Mouse (Mus musculus): Measurements from ENCODE around the gene Cypt15. TPM values are rescaled to one million over a fixed set of nuclear protein-coding genes. Genes with fewer than 3 reads are reported as not detected.
"Not testable (repeated sequence)": the region's sequence is repeated elsewhere in the genome, so short reads cannot be mapped to it uniquely, and the experiment has no call there.

Gene Cypt15
- not detected in 2 replicates for polyA plus RNA-seq (2012; rRNA removed)

DNA sequence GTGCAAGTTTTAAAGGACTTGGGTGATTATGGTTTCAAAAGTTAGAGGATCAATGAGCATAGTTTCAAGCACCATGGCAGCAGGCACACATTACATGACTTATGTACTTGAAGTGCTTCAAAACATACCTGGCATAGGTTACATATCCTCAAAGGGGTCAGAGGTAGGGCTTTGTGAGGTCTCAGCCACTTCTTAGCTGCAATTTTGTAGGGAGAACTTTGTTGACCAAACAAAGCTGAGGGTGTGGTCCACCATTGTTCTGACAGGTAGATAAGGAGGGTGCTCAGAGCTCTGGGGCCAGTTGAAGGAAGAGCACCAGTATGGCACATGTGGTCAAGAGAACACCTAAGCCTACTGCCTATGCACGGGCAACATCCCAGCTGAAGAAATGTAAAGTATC is at the start of gene Cypt15:
Cypt15 (plus strand) TSS at position 301 of the 400 bp plus-strand sequence.
- WGBS: 64% methylated on average over 1 of the region's 1 CpGs
- not testable (repeated sequence) for DNase-seq (ENCODE audit: low read depth, low spot score)

DNA sequence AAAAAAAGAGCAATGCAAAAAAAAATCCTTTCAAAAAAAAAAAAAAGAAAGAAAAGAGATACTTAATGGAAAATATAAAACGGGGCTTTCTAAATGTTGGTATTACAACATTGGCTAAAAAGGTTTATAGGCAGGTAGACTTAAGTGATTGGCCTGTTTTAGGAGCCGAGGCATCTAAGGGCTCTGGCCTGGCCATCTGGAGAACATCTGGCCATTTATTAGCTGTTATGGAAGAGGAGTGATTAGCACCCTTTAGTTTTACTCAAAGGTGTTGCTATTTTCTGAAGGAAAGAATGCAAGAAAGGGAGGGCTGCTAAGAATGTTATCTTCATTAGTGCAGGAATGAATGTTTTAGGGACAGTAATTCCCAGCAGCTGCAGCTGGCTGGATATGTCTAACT is 24.9 kb downstream of the Cypt15 start:
- WGBS: 68% methylated on average over 2 of the region's 2 CpGs
- DNase-seq (ENCODE audit: low read depth, low spot score): no peak

DNA sequence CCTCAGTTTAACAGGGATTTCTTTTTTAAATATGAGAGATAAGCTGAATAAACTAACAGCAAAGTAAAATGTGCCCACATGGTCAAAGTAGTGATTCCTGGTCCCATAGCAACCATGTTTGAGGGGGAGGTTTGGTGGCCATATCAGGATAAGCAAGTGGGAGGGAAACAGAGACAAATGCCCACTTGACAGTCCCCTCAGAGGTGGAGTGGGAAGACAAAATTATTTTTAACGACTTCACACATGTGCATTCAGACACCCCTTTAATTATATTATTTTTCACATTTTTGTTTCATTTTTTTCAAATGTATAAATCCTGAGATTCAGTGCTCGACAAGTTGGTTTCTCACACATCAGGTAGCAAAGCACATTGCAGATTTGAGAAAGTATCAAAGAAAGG is 32.8 kb downstream of the Cypt15 start:
- 70% methylated on average over 2 of the region's 2 CpGs for WGBS
- DNase-seq (ENCODE audit: low read depth, low spot score): no peak

DNA sequence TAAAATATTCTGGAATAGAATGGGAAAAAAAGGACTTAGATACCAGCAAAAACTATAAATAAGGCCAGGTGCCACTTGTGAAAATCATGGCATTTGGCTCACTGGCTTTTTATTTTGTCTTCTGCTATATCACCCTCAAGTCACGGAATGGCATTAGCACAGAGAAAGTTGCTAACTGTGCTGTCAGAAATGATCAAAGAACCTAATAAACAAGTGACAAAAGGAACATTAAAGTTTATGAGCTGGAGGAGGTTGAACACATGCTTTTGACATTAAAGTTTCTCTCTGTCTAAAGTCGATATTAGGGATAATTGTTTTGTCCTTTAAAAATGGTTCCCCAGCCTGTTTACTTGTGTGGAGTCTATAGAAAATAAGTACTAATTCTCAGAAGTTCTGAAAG is 37.7 kb downstream of the Cypt15 start:
- 56% methylated on average over 2 of the region's 2 CpGs for WGBS
- DNase-seq (ENCODE audit: low read depth, low spot score): no peak

All from large intestine, adult 2 months (tissue).